In the genomic region with DNA sequence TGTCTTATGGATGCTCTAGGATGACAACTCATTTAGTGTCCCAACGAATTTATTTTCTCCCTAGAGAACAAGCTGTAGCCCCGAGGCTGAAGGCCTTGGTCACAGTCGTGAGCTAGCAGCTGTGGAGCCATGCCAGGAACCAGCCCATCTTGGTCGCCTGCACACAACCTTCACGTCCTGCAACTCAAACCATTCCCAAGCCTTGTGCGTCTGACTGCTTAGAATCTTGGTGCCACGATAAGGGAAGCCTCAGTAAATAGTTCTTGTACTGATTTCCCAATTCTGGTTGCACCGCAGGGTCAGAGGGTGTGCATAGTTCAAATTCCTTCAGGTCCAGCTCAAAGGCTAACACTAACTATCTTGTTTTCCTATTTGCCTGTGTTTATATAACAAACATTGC, we compare ENCODE assay signal across 12 mouse cellular contexts. TPM values are rescaled to one million over a fixed set of nuclear protein-coding genes. Genes with fewer than 3 reads are reported as not detected.
DNase-seq lines count a peak whose midpoint lies in the region; ATAC-seq and TF ChIP-seq lines count a peak whose summit lies in the region.
"Had no signal": no experiment of that assay in that cellular context is flagged by ENCODE, and none has a peak within 500 bp of the region (broad histone marks: within the 10 kb centered on the region; RNA-seq: fewer than 3 reads in every experiment).

No protein-coding gene starts in this region.

- peaks cover 17% of the 10 kb centered on the region for H3K36me3 ChIP-seq in heart, adult 2 months (ENCODE audit: control insufficient read depth, insufficient read depth, low read length)
- peaks cover 65% of the 10 kb centered on the region for H3K36me3 ChIP-seq in kidney, embryonic 15.5 days
- H3K36me3 ChIP-seq in lung, embryonic 16.5 days (ENCODE audit: control insufficient read depth, insufficient read depth, low read length) = peaks cover 41% of the 10 kb centered on the region

- ATAC-seq in kidney, embryonic 15.5 days (replicated peaks; ENCODE audit: low FRiP score) = no peak; the same call in 1 of the 2 replicates
- ATAC-seq in lung, embryonic 16.5 days (ENCODE audit: low read depth) = peak; percentile 82
- ATAC-seq in inflammation-experienced regulatory T-cells, adult 6 months = no peak
- no peak for ATAC-seq in monocyte, adult 5-6 weeks (replicated peaks; ENCODE audit: insufficient number of reproducible peaks, low FRiP score, low TSS enrichment, poor library complexity, severe bottlenecking)
- ATAC-seq: activated CD4-positive, CD25-positive, alpha-beta regulatory T cell, adult 4 months had no signal

- no peak overlapping the region for H3K9ac ChIP-seq in heart, adult 2 months (ENCODE audit: low read depth, low read length)
- no peak overlapping the region for H3K9ac ChIP-seq in kidney, embryonic 15.5 days
- peak overlapping the region; percentile 31; the same call in 1 of the 2 replicates for H3K9ac ChIP-seq in lung, embryonic 16.5 days (ENCODE audit: low read length)
- H3K9ac ChIP-seq: midbrain, embryonic 12.5 days had no signal

- peak overlapping the region; percentile 42 for H3K27ac ChIP-seq in heart, adult 2 months
- peak overlapping the region; percentile 58 for H3K27ac ChIP-seq in kidney, embryonic 15.5 days
- H3K27ac ChIP-seq in lung, embryonic 16.5 days (ENCODE audit: low read length) = peak overlapping the region; percentile 87
- H3K27ac ChIP-seq: midbrain, embryonic 12.5 days had no signal

- H3K9me3 ChIP-seq in kidney, embryonic 15.5 days (replicated peaks) = no peaks in the 10 kb centered on the region
- no peaks in the 10 kb centered on the region for H3K9me3 ChIP-seq in lung, embryonic 16.5 days (ENCODE audit: control insufficient read depth, low read length)
- H3K9me3 ChIP-seq: midbrain, embryonic 12.5 days had no signal

- H3K79me2 ChIP-seq in heart, adult 2 months (replicated peaks; ENCODE audit: control insufficient read depth, insufficient read depth, low read length) = peaks cover 9% of the 10 kb centered on the region; the same call in 1 of the 2 replicates

- no peak for TF ChIP-seq EP300 in heart, adult 2 months (IDR thresholded peaks at IDR 0.05; ENCODE audit: insufficient read depth, low read depth, low read length)

- H3K4me2 ChIP-seq in kidney, embryonic 15.5 days = no peak overlapping the region
- H3K4me2 ChIP-seq in lung, embryonic 16.5 days (ENCODE audit: low read depth, low read length) = 0 out of 2 replicates have a peak overlapping the region, but pooled peaks have one; percentile 5
- H3K4me2 ChIP-seq: midbrain, embryonic 12.5 days had no signal

- TF ChIP-seq POLR2A in heart, adult 2 months (IDR thresholded peaks at IDR 0.05; ENCODE audit: insufficient read depth, low read depth, low read length) = no peak

- WGBS in heart, adult 2 months = 18% methylated on average over 8 of the region's 8 CpGs
- 50% methylated on average over 8 of the region's 8 CpGs for WGBS in kidney, embryonic 15.5 days
- WGBS in lung, embryonic 16.5 days = 10% methylated on average over 8 of the region's 8 CpGs

- no peak overlapping the region for H3K4me3 ChIP-seq in heart, adult 2 months
- H3K4me3 ChIP-seq in kidney, embryonic 15.5 days (replicated peaks) = no peak overlapping the region
- no peak overlapping the region for H3K4me3 ChIP-seq in lung, embryonic 16.5 days (ENCODE audit: low read length)
- H3K4me3 ChIP-seq: layer of hippocampus, adult 2 months; midbrain, embryonic 12.5 days had no signal

- no peaks in the 10 kb centered on the region for H3K27me3 ChIP-seq in heart, adult 2 months (ENCODE audit: control insufficient read depth, insufficient read depth, low read length)
- no peaks in the 10 kb centered on the region for H3K27me3 ChIP-seq in kidney, embryonic 15.5 days
- H3K27me3 ChIP-seq in lung, embryonic 16.5 days (ENCODE audit: control insufficient read depth, insufficient read depth, low read depth, low read length) = no peaks in the 10 kb centered on the region
- H3K27me3 ChIP-seq: midbrain, embryonic 12.5 days had no signal

- H3K4me1 ChIP-seq in heart, adult 2 months (ENCODE audit: control insufficient read depth, insufficient read depth, low read length) = peaks cover 14% of the 10 kb centered on the region
- H3K4me1 ChIP-seq in kidney, embryonic 15.5 days = peaks cover 25% of the 10 kb centered on the region
- peaks cover 21% of the 10 kb centered on the region for H3K4me1 ChIP-seq in lung, embryonic 16.5 days (replicated peaks; ENCODE audit: control insufficient read depth, insufficient read depth, low read length)
- H3K4me1 ChIP-seq: midbrain, embryonic 12.5 days had no signal

- intact Hi-C loops in heart, adult 2 months (cut with DNase I) = loop anchor here (2.0 to 5.0 kb wide), 2 partner anchors 19 to 50 kb away; no protein-coding TSS in a partner anchor

- TF ChIP-seq CTCF in heart, adult 2 months (IDR thresholded peaks at IDR 0.05) = no peak

- DNase-seq in embryo, embryonic 10.5 days (ENCODE audit: low spot score) = peak; percentile 30
- DNase-seq in embryo, embryonic 11 days = no peak
- peak in 1 of 2 experiments; percentile 49 for DNase-seq in heart, adult 2 months
- DNase-seq in layer of hippocampus, postnatal 10 days (ENCODE audit: low spot score in 2 of 2) = no peak
- DNase-seq: gastrocnemius, postnatal 10 days had no signal

RNA-seq across cellular contexts. Expression of a gene that starts 52.3 kb away (rescaled TPM):
- 100 to 1,000 TPM; 230 to 250 TPM for total RNA-seq in heart, adult 2 months (2021)
- polyA plus RNA-seq in heart, adult 2 months (2012; rRNA removed) = 80.7 and 175 TPM in 2 replicates
- polyA plus RNA-seq in kidney, embryonic 15.5 days (2015; fragmentation: Nextera tagmentation; extraction: Ambion mirVana) = 168 and 181 TPM in 2 replicates
- 276 and 304 TPM in 2 replicates for polyA plus RNA-seq in lung, embryonic 16.5 days (2015; fragmentation: Nextera tagmentation; extraction: Ambion mirVana)
- not detected for polyA plus RNA-seq in inflammation-experienced regulatory T-cells, adult 6 months (2017; shearing (Covaris generic))
- 100 to 1,000 TPM in 1 of 2 experiments, 10 to 100 TPM in 1; 90.8 to 117 TPM for total RNA-seq in layer of hippocampus, postnatal 10 days (2021)
- not detected in 3 replicates for total RNA-seq in monocyte, adult 5-6 weeks (2017)

Comparison
In these comparisons a context has a peak if more than half of its experiments do, and no peak if none do; other contexts are left out.
1. RNA of a gene that starts 52.3 kb away (polyA plus RNA-seq): 276 to 304 TPM in lung, embryonic 16.5 days, 168 to 181 TPM in kidney, embryonic 15.5 days and 80.7 to 175 TPM in heart, adult 2 months; not detected in inflammation-experienced regulatory T-cells, adult 6 months; every median in the first group is over 10 times any median in the second.
2. Peak in every context shown above with its lines, with median percentiles within 50 percentile points of each other: H3K27ac ChIP-seq.